Mouse (Mus musculus) lung, postnatal 0 days (tissue): Measurements from ENCODE around the gene Syn3.

Source experiments
- CTCF ChIP-seq: IDR thresholded peaks from 2 replicates; pipeline ENCODE4 v1.5.1; 2016; ENCODE audit warnings: antibody characterized with exemption, mild to moderate bottlenecking
- EP300 ChIP-seq: IDR thresholded peaks from 2 replicates; pipeline ENCODE4 v1.6.1; 2016; ENCODE audit warnings: antibody characterized with exemption, mild to moderate bottlenecking, control low read depth

- TF ChIP-seq EP300 (no peak), CTCF (no peak)
Observed at GRCm38 (mm10) chr10:86321194-86321593, 177.5 kb downstream of the Syn3 start.
